Mouse (Mus musculus): ENCODE measurements at regions not wholly inside any gene's neighbourhood (a gene's known extent, or its start where the extent isn't known, plus 50 kb on each side); places are given as distances from the start of the nearest gene placed in this dataset.

DNA sequence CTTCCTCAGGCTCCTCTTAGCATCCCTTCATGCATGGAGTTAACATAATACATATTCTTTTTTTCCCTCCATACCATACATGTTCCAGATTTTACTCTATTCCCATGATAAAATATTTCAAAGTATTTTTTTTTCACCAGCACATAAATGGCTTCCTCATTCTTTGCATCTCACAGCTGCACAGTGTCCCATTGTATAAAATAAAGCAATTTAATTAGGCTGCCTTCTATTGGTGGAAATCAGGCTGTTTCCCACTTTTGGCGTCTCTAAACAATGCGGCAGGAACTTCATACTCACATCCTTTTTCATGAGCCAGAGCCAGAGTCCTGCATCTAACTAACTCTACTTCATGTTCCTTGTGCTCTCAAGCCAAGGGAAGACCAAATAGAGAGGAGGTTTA lies 54.9 kb upstream of the Akap13 start:
- TF ChIP-seq POLR2A (IDR thresholded peaks at IDR 0.05; ENCODE audit: low read depth, low read length) (no peak), CTCF (IDR thresholded peaks at IDR 0.05; ENCODE audit: extremely low read depth, insufficient read length, insufficient replicate concordance, low read depth, low read length) (no peak)

Data from small intestine, adult 2 months (tissue).